In genomic region chr11:3771348-3771747, GRCm38 (mm10) we compare ENCODE assay signal across 11 mouse cellular contexts.
A peak's percentile ranks its signal among the peaks of the same experiment; 100 is the strongest.
DNase-seq lines count a peak whose midpoint lies in the region; ATAC-seq and TF ChIP-seq lines count a peak whose summit lies in the region.
"Had no signal": no experiment of that assay in that cellular context is flagged by ENCODE, and none has a peak within 500 bp of the region (broad histone marks: within the 10 kb centered on the region; RNA-seq: fewer than 3 reads in every experiment).

No protein-coding gene starts in this region.

- no peaks in the 10 kb centered on the region for H3K79me2 ChIP-seq in liver, adult 2 months (ENCODE audit: control insufficient read depth, insufficient read depth, low read length)

- H3K27me3 ChIP-seq in liver, adult 2 months (ENCODE audit: control insufficient read depth, insufficient read depth, low read length): peaks cover 10% of the 10 kb centered on the region
- H3K27me3 ChIP-seq in liver, embryonic 12.5 days (replicated peaks): peaks cover 44% of the 10 kb centered on the region

- DNase-seq in CD4-positive, CD25-positive, alpha-beta regulatory T cell, adult 2 months (ENCODE audit: low read depth, low spot score): peak; percentile 26
- no peak for DNase-seq in liver, adult 2 months (ENCODE audit: extremely low read depth, low read depth, low spot score)
- DNase-seq in MEL-GATA-1-ER (ENCODE audit: extremely low read depth, low read depth): peak; percentile 15
- DNase-seq in urinary bladder, adult 2 months (ENCODE audit: low spot score): no peak
- no peak for DNase-seq in thymus, postnatal 14 days
- DNase-seq: adrenal gland, postnatal 14 days had no signal

- no peak for TF ChIP-seq POLR2A in liver, adult 2 months (IDR thresholded peaks at IDR 0.05; ENCODE audit: extremely low read depth, insufficient read depth, low read length)

- H3K36me3 ChIP-seq in liver, adult 2 months (ENCODE audit: control insufficient read depth, insufficient read depth, low read length): no peaks in the 10 kb centered on the region
- H3K36me3 ChIP-seq in liver, embryonic 12.5 days: no peaks in the 10 kb centered on the region

- TF ChIP-seq CTCF in liver, adult 2 months (IDR thresholded peaks at IDR 0.05; ENCODE audit: low read depth, low read length): peak; percentile 55

- no peak overlapping the region for H3K9ac ChIP-seq in liver, adult 2 months (ENCODE audit: low read depth, low read length)
- no peak overlapping the region for H3K9ac ChIP-seq in liver, embryonic 12.5 days
- H3K9ac ChIP-seq: hindbrain, embryonic 14.5 days had no signal

- no peaks in the 10 kb centered on the region for H3K9me3 ChIP-seq in liver, embryonic 12.5 days (replicated peaks)

- no peak overlapping the region for H3K4me2 ChIP-seq in liver, embryonic 12.5 days
- H3K4me2 ChIP-seq: hindbrain, embryonic 14.5 days had no signal

- no peak overlapping the region for H3K27ac ChIP-seq in liver, adult 2 months (replicated peaks; ENCODE audit: insufficient read depth, low read depth, low read length)
- H3K27ac ChIP-seq in liver, embryonic 12.5 days: no peak overlapping the region
- H3K27ac ChIP-seq: hindbrain, embryonic 14.5 days had no signal

- 53% methylated on average over 6 of the region's 6 CpGs for WGBS in liver, adult 2 months
- 40% methylated on average over 6 of the region's 6 CpGs for WGBS in liver, embryonic 12.5 days (ENCODE audit: insufficient replicate concordance)

- H3K4me3 ChIP-seq in liver, adult 2 months (ENCODE audit: insufficient read depth, low read depth, low read length): no peak overlapping the region
- H3K4me3 ChIP-seq in liver, embryonic 12.5 days: no peak overlapping the region
- H3K4me3 ChIP-seq: myocyte had no signal

- H3K4me1 ChIP-seq in liver, adult 2 months (ENCODE audit: control insufficient read depth, insufficient read depth, low read length): no peaks in the 10 kb centered on the region
- peaks cover 8% of the 10 kb centered on the region for H3K4me1 ChIP-seq in liver, embryonic 12.5 days

- no peak for ATAC-seq in CD4-positive, CD25-positive, alpha-beta regulatory T cell, adult 4 months
- ATAC-seq in liver, embryonic 12.5 days: no peak
- peak; percentile 66 for ATAC-seq in megakaryocyte progenitor cell, adult 5-6 weeks (replicated peaks; ENCODE audit: poor library complexity)

Comparison
In these comparisons a context has a peak if more than half of its experiments do, and no peak if none do; other contexts are left out.
1. DNase-seq: peak in CD4-positive, CD25-positive, alpha-beta regulatory T cell, adult 2 months (single experiment) and MEL-GATA-1-ER (single experiment); none in liver, adult 2 months (single experiment), urinary bladder, adult 2 months (single experiment) and thymus, postnatal 14 days (single experiment).